Mouse (Mus musculus) forebrain, embryonic 13.5 days (tissue): ENCODE results near the gene Zdhhc15. TPM values are rescaled to one million over a fixed set of nuclear protein-coding genes. Genes with fewer than 3 reads are reported as not detected.

Experiments
- ATAC-seq: fragments of 200-750 bp; cut with Nextera tagmentation; 2 replicates; pipeline ENCODE4 v1.8.0; 2017
- H3K27ac ChIP-seq: fragments of 300-500 bp; sonication (generic); 2 replicates; pipeline ENCODE4 v1.5.1; 2015; ENCODE audit warnings: inconsistent platforms, mild to moderate bottlenecking, moderate library complexity
- H3K27me3 ChIP-seq: fragments of 300-500 bp; sonication (generic); 2 replicates; pipeline ENCODE4 v1.6.1; 2015; ENCODE audit warnings: mild to moderate bottlenecking, inconsistent platforms
- H3K36me3 ChIP-seq: fragments of 300-500 bp; sonication (generic); 2 replicates; pipeline ENCODE4 v1.6.1; 2015; ENCODE audit warnings: mild to moderate bottlenecking, inconsistent platforms; ENCODE audit not compliant: poor library complexity, severe bottlenecking
- H3K4me1 ChIP-seq: fragments of 300-500 bp; sonication (generic); 2 replicates; pipeline ENCODE4 v1.6.1; 2015; ENCODE audit warnings: inconsistent platforms
- H3K4me2 ChIP-seq: fragments of 300-500 bp; sonication (generic); 2 replicates; pipeline ENCODE4 v1.6.1; 2015; ENCODE audit warnings: inconsistent platforms, mild to moderate bottlenecking, moderate library complexity
- H3K4me3 ChIP-seq: fragments of 300-500 bp; sonication (generic); 2 replicates; pipeline ENCODE4 v1.5.1; 2015; ENCODE audit warnings: mild to moderate bottlenecking, inconsistent platforms
- H3K9ac ChIP-seq: fragments of 300-500 bp; sonication (generic); 2 replicates; pipeline ENCODE4 v1.6.1; 2015; ENCODE audit warnings: mild to moderate bottlenecking, inconsistent platforms
- H3K9me3 ChIP-seq: fragments of 300-500 bp; sonication (generic); replicated peaks from 2 replicates; pipeline ENCODE4 v1.6.1; 2016; ENCODE audit warnings: inconsistent platforms
- WGBS: fragments of 180-500 bp; shearing (Covaris S2); methylation state at CpG from one replicate; pipeline ENCODE4 v1.1.7; 2015; 5-methylcytosine and 5-hydroxymethylcytosine counted together
- polyA plus RNA-seq: library from polyadenylated mRNA; unstranded; fragments of >200 nt; fragmentation: Nextera tagmentation; extraction: Ambion mirVana; gene quantifications from 2 replicates; pipeline ENCODE4 v1.2.1, GENCODE M21; 2015

Gene Zdhhc15
- polyA plus RNA-seq, 1 experiment from 2014 or later = 4.8 TPM

DNA sequence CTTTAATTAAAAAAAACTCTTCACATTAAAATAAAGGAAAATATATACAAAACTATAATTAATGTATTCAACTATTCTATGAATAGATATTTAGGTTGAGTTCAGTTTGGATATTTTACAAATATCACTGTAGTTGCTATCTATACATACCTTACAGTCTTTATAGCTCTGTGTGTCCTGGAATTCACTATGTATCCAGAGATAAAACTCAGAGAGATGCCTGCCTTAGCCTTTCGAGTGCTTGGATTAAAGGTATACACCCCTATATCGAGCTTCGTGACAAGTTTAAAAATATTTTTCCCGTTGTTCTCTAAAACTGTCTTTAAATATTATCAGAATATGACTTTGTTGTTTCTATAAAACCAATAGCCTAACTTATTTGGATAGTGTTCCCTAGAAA is 128.2 kb downstream of the Zdhhc15 start:
- Histone ChIP-seq H3K9me3 (no peaks in the 10 kb centered on the region), H3K9ac (no peak overlapping the region), H3K4me1 (no peaks in the 10 kb centered on the region), H3K27ac (no peak overlapping the region), H3K27me3 (peaks cover 18% of the 10 kb centered on the region; the same call in 1 of the 2 replicates), H3K36me3 (no peaks in the 10 kb centered on the region), H3K4me3 (no peak overlapping the region), H3K4me2 (no peak overlapping the region)
- 91% methylated on average over 4 of the region's 4 CpGs for WGBS
- no peak for ATAC-seq

DNA sequence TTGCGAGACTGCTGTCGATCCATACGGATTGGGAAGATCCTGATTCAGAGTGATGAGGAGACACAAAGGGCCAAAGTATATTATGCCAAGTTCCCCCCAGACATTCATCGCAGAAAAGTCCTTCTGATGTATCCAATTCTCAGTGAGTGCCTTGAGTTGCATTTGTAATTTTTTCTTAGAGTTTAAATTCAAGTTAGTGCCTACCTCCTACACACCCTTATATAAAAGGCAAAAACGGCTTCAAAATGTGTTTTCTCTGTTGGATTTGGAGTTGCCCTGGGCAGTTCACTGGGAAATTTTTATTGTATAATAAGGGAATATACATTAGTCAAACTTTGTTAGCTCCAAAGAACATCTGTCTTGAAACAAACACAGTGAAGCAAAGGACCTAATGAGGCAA is 169.1 kb downstream of the Zdhhc15 start:
- Histone ChIP-seq H3K4me1 (no peaks in the 10 kb centered on the region), H3K4me2 (no peak overlapping the region), H3K36me3 (0 out of 2 replicates have a peak, but pooled peaks cover 1% of the 10 kb centered on the region), H3K27ac (no peak overlapping the region), H3K9me3 (no peaks in the 10 kb centered on the region), H3K4me3 (no peak overlapping the region), H3K9ac (no peak overlapping the region), H3K27me3 (peaks cover 22% of the 10 kb centered on the region; the same call in 1 of the 2 replicates)
- ATAC-seq = no peak
- 61% methylated on average over 5 of the region's 5 CpGs for WGBS

GRCm38 (mm10) chrX:104489626-104490355 is 181.1 kb downstream of the Zdhhc15 start:
- Histone ChIP-seq H3K4me1 (no peaks in the 10 kb centered on the region), H3K9me3 (no peaks in the 10 kb centered on the region), H3K36me3 (no peaks in the 10 kb centered on the region), H3K27me3 (no peaks in the 10 kb centered on the region; the same call in 1 of the 2 replicates), H3K27ac (no peak overlapping the region), H3K4me2 (no peak overlapping the region), H3K9ac (no peak overlapping the region), H3K4me3 (no peak overlapping the region)
- 68% methylated on average over 4 of the region's 4 CpGs for WGBS
- ATAC-seq = no peak

DNA sequence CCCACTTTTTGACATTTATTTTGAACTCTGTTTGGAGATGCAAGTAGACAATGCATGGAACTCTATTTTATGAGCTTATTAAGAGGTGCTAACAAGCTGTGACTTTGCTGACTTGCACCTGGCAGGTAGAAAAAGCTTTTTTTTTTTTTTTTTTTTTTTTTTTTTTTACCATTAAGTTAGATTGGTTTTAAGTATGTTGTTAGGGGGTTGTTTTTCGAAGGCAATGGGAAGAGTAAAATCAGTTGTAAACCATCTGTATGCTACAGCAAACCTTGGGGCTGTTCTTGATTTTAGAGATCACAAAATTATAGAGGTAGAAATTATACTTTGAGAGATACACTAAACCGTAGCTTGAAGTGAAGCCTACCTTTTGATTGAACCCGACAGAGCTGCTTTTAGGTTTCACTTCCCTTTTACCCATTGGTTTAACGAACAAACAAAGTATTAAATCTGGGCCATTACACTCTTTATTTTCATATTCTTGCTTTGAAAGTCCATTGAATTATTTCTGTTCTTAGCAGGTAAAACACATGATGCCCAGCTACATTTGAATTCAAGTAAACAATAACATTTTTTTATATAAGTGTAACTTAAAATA is 181.9 kb downstream of the Zdhhc15 start:
- H3K36me3 ChIP-seq = no peaks in the 10 kb centered on the region
- WGBS = 77% methylated on average over 4 of the region's 4 CpGs
- H3K27ac ChIP-seq = no peak overlapping the region
- no peak for ATAC-seq
- H3K9me3 ChIP-seq = no peaks in the 10 kb centered on the region
- no peaks in the 10 kb centered on the region for H3K4me1 ChIP-seq
- no peaks in the 10 kb centered on the region; the same call in 1 of the 2 replicates for H3K27me3 ChIP-seq
- H3K9ac ChIP-seq = no peak overlapping the region
- H3K4me2 ChIP-seq = no peak overlapping the region
- no peak overlapping the region for H3K4me3 ChIP-seq

- H3K9me3 ChIP-seq = no peaks in the 10 kb centered on the region
- 80% methylated on average over 3 of the region's 3 CpGs for WGBS
- ATAC-seq = no peak
These were observed 182.8 kb downstream of the Zdhhc15 start for GRCm38 (mm10) chrX:104488036-104488435.

More at GRCm38 (mm10) chrX:104488036-104488435, 182.8 kb downstream of the Zdhhc15 start:
- Histone ChIP-seq H3K4me1 (no peaks in the 10 kb centered on the region), H3K27ac (no peak overlapping the region), H3K4me2 (no peak overlapping the region), H3K9ac (no peak overlapping the region), H3K27me3 (no peaks in the 10 kb centered on the region; the same call in 1 of the 2 replicates), H3K4me3 (no peak overlapping the region), H3K36me3 (no peaks in the 10 kb centered on the region)

Other genes starting within 250 kb of the Zdhhc15 start
- 1.4 and 1.6 TPM in 2 replicates for gene Uprt, start 188.2 kb downstream of the Zdhhc15 start, polyA plus RNA-seq
- gene Magee2, start 186.2 kb upstream of the Zdhhc15 start, polyA plus RNA-seq = 10.8 and 11.2 TPM in 2 replicates